Mouse (Mus musculus) kidney, postnatal 14 days (tissue): ENCODE measurements around the gene Olfr844.

ENCODE experiments used
- DNase-seq: peaks from one replicate; pipeline ENCODE4 v3.0.0; 2022; ENCODE audit warnings: mixed read lengths

Olfr844 gene

DNA sequence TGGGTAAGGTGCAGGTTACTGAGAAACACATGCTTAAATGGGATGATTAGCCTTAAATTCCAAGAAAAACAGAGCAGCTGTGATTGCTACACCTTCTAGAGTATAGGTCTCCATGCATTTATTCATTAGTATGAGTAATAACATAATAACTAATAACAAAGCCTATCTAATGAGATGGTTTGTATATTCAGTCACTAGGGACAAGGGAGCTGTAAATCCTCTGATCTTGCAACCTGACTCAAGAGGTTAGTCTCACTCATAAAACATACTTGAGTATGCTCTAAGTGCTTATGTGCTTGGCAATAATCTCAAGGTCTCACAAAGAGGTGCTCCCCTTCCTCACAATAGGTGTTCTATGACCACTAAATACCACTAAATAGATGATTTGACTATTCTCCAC lies at the start of gene Olfr844:
Gene Olfr844 (plus strand): TSS at position 301 of the 400 bp plus-strand sequence.
- no peak for DNase-seq

DNA sequence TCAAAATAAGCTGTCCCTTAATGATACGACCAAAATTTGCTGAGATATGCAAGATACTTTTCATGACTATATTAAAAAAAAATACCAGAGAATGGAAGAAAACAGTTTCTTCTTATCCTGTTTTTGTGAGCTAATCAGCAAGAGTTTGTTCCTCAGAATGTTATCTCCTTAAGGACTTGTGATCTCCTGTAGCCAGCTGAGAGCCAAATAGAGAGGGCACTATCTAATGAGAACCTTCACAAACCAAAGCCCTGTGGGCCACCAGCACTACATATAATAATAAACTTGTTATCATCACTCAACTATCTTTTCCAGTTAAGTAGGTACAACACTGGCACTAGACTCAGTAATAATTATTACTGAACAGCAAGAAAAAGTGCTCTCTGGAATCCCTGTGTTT lies 20.0 kb downstream of the Olfr844 start, which contains the start of gene Olfr845:
Gene Olfr845 (plus strand): TSS at position 301 of the 400 bp plus-strand sequence.
- no peak for DNase-seq

DNA sequence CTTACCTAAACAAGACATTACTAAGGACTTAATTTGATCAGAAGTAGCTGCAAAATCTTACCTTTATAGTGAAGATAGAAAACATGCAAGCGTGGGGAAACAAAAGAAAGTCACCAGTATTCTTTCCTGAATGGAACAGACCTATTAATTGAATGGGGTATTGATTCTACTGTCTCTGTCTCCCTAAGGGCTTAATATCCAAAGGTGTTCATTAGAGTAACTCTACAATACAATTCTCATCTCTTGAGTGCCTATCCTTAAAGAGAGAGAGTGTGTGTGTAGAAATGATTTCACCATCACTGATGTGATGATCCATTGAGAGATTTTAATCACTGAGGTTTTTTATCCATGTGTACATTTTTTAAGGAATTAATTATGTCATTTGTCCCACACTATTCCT lies 47.8 kb downstream of the Olfr844 start, which contains the start of gene Olfr846:
Gene Olfr846 (minus strand): TSS at position 101 of the 400 bp plus-strand sequence.
- no peak for DNase-seq
